Mouse (Mus musculus) cerebellum, adult 18-20 months (tissue): ENCODE measurements at regions not wholly inside any gene's neighbourhood (a gene's known extent, or its start where the extent isn't known, plus 50 kb on each side); places are given as distances from the start of the nearest gene placed in this dataset.

Experiments used
- DNase-seq, 2 experiments: peaks; one replicate each; pipeline ENCODE4 v3.0.0; 2021

- DNase-seq: no peak
Observed at GRCm38 (mm10) chr2:179022675-179023194, 419.5 kb upstream of the Cdh4 start.

- DNase-seq: no peak
Observed at GRCm38 (mm10) chr2:179024225-179024624, 418.0 kb upstream of the Cdh4 start.

- no peak for DNase-seq
Observed at GRCm38 (mm10) chr2:179033171-179033570, 409.1 kb upstream of the Cdh4 start.

- no peak for DNase-seq
Observed at GRCm38 (mm10) chr2:179035446-179035845, 406.8 kb upstream of the Cdh4 start.

- DNase-seq: no peak
Observed at GRCm38 (mm10) chr2:179039697-179040096, 402.5 kb upstream of the Cdh4 start.

- no peak for DNase-seq
Observed at GRCm38 (mm10) chr2:179043671-179044070, 398.6 kb upstream of the Cdh4 start.

- no peak for DNase-seq
Observed at GRCm38 (mm10) chr2:179045361-179045760, 396.9 kb upstream of the Cdh4 start.

- DNase-seq: no peak
Observed at GRCm38 (mm10) chr2:179054441-179054840, 387.8 kb upstream of the Cdh4 start.

GRCm38 (mm10) chr2:179064616-179065015 lies 377.6 kb upstream of the Cdh4 start:
- DNase-seq: no peak

- DNase-seq: no peak
Observed at GRCm38 (mm10) chr2:179069520-179069919, 372.7 kb upstream of the Cdh4 start.

- DNase-seq: peak in 1 of 2 experiments; percentile 6
Observed at GRCm38 (mm10) chr2:179070346-179070745, 371.9 kb upstream of the Cdh4 start.

GRCm38 (mm10) chr2:179080462-179081274 lies 361.6 kb upstream of the Cdh4 start:
- DNase-seq: no peak

- no peak for DNase-seq
Observed at GRCm38 (mm10) chr2:179086915-179087314, 355.3 kb upstream of the Cdh4 start.

GRCm38 (mm10) chr2:179091480-179091879 lies 350.8 kb upstream of the Cdh4 start:
- DNase-seq: no peak

- no peak for DNase-seq
Observed at GRCm38 (mm10) chr2:179093996-179094395, 348.2 kb upstream of the Cdh4 start.

GRCm38 (mm10) chr2:179095981-179096380 lies 346.2 kb upstream of the Cdh4 start:
- DNase-seq: no peak

- DNase-seq: no peak
Observed at GRCm38 (mm10) chr2:179096861-179097260, 345.4 kb upstream of the Cdh4 start.

- no peak for DNase-seq
Observed at GRCm38 (mm10) chr2:179099783-179100182, 342.4 kb upstream of the Cdh4 start.

- no peak for DNase-seq
Observed at GRCm38 (mm10) chr2:179103114-179103513, 339.1 kb upstream of the Cdh4 start.

- no peak for DNase-seq
Observed at GRCm38 (mm10) chr2:179112951-179113350, 329.3 kb upstream of the Cdh4 start.

- DNase-seq: no peak
Observed at GRCm38 (mm10) chr2:179128018-179128417, 314.2 kb upstream of the Cdh4 start.

GRCm38 (mm10) chr2:179128432-179128831 lies 313.8 kb upstream of the Cdh4 start:
- DNase-seq: no peak

GRCm38 (mm10) chr2:179131004-179131403 lies 311.2 kb upstream of the Cdh4 start:
- no peak for DNase-seq

- no peak for DNase-seq
Observed at GRCm38 (mm10) chr2:179142313-179142712, 299.9 kb upstream of the Cdh4 start.

- no peak for DNase-seq
Observed at GRCm38 (mm10) chr2:179145726-179146125, 296.5 kb upstream of the Cdh4 start.
